Mouse (Mus musculus) stomach, embryonic 14.5 days (tissue): Measurements from ENCODE around the gene Tmem161a. TPM values are rescaled to one million over a fixed set of nuclear protein-coding genes. Genes with fewer than 3 reads are reported as not detected.

Experiments used
- ATAC-seq: fragments of 200-750 bp; cut with Nextera tagmentation; 2 replicates; pipeline ENCODE4 v1.8.0; 2017; ENCODE audit warnings: low read depth, moderate TSS enrichment; ENCODE audit not compliant: insufficient number of reproducible peaks, insufficient read depth, low FRiP score
- H3K27ac ChIP-seq: fragments of 300-500 bp; sonication (generic); 2 replicates; pipeline ENCODE4 v1.5.1; 2014; ENCODE audit warnings: mild to moderate bottlenecking, low read length, moderate library complexity, mixed read lengths
- H3K27me3 ChIP-seq: fragments of 300-500 bp; sonication (generic); 2 replicates; pipeline ENCODE4 v1.6.1; 2014; ENCODE audit warnings: low read length, control low read depth, mixed read lengths; ENCODE audit not compliant: control insufficient read depth, insufficient read depth
- H3K36me3 ChIP-seq: fragments of 300-500 bp; sonication (generic); 2 replicates; pipeline ENCODE4 v1.6.1; 2014; ENCODE audit warnings: mild to moderate bottlenecking, control low read depth, low read length, moderate library complexity, mixed read lengths; ENCODE audit not compliant: control insufficient read depth, insufficient read depth
- H3K4me1 ChIP-seq: fragments of 300-500 bp; sonication (generic); 2 replicates; pipeline ENCODE4 v1.6.1; 2014; ENCODE audit warnings: low read length, control low read depth, mixed read lengths; ENCODE audit not compliant: control insufficient read depth, insufficient read depth
- H3K4me2 ChIP-seq: fragments of 300-500 bp; sonication (generic); replicated peaks from 2 replicates; pipeline ENCODE4 v1.6.1; 2014; ENCODE audit warnings: low read depth, low read length, control low read depth
- H3K4me3 ChIP-seq: fragments of 300-500 bp; sonication (generic); 2 replicates; pipeline ENCODE4 v1.5.1; 2014; ENCODE audit warnings: low read depth, low read length, control low read depth
- H3K9ac ChIP-seq: fragments of 300-500 bp; sonication (generic); replicated peaks from 2 replicates; pipeline ENCODE4 v1.6.1; 2014; ENCODE audit warnings: low read depth, mild to moderate bottlenecking, control low read depth, low read length, moderate library complexity, mixed read lengths
- H3K9me3 ChIP-seq: fragments of 300-500 bp; sonication (generic); 2 replicates; pipeline ENCODE4 v1.6.1; 2016; ENCODE audit warnings: low read depth, low read length, control low read depth; ENCODE audit not compliant: control insufficient read depth
- WGBS: fragments of 180-500 bp; shearing (Covaris S2); extraction: QIAGEN DNeasy Blood & Tissue Kit; methylation state at CpG from one replicate; pipeline ENCODE4 v1.1.7; 2014; 5-methylcytosine and 5-hydroxymethylcytosine counted together
- polyA plus RNA-seq: library from polyadenylated mRNA; unstranded; fragments of >200 nt; fragmentation: Nextera tagmentation; extraction: Ambion mirVana; gene quantifications from 2 replicates; pipeline ENCODE4 v1.2.1, GENCODE M21; 2014

Gene Tmem161a
- polyA plus RNA-seq, 1 experiment from 2014 or later, result 45.3 TPM

GRCm38 (mm10) chr8:70216566-70216965 is 44.4 kb downstream of the Tmem161a start:
- Histone ChIP-seq H3K4me2 (no peak overlapping the region), H3K4me3 (no peak overlapping the region), H3K4me1 (no peaks in the 10 kb centered on the region), H3K9ac (no peak overlapping the region), H3K27me3 (no peaks in the 10 kb centered on the region), H3K36me3 (no peaks in the 10 kb centered on the region), H3K9me3 (no peaks in the 10 kb centered on the region), H3K27ac (no peak overlapping the region)
- no peak for ATAC-seq
- 60% methylated on average over 1 of the region's 1 CpGs for WGBS

- Histone ChIP-seq H3K4me2 (no peak overlapping the region), H3K4me1 (no peaks in the 10 kb centered on the region), H3K9ac (no peak overlapping the region), H3K4me3 (no peak overlapping the region), H3K36me3 (no peaks in the 10 kb centered on the region), H3K27ac (no peak overlapping the region), H3K27me3 (no peaks in the 10 kb centered on the region), H3K9me3 (no peaks in the 10 kb centered on the region)
- ATAC-seq, result no peak
These were observed 45.3 kb downstream of the Tmem161a start for GRCm38 (mm10) chr8:70217441-70217840.

- no peak overlapping the region for H3K4me2 ChIP-seq
- no peaks in the 10 kb centered on the region for H3K4me1 ChIP-seq
- no peak overlapping the region for H3K9ac ChIP-seq
- H3K27me3 ChIP-seq, result no peaks in the 10 kb centered on the region
- no peaks in the 10 kb centered on the region for H3K9me3 ChIP-seq
- no peaks in the 10 kb centered on the region for H3K36me3 ChIP-seq
- H3K4me3 ChIP-seq, result no peak overlapping the region
- no peak overlapping the region for H3K27ac ChIP-seq
- ATAC-seq, result no peak
- WGBS, result 46% methylated on average over 5 of the region's 5 CpGs
These were observed 47.0 kb downstream of the Tmem161a start for GRCm38 (mm10) chr8:70219107-70219684.

GRCm38 (mm10) chr8:70220236-70220840 is 48.2 kb downstream of the Tmem161a start:
- H3K4me2 ChIP-seq, result no peak overlapping the region
- H3K36me3 ChIP-seq, result peaks cover 8% of the 10 kb centered on the region
- H3K4me1 ChIP-seq, result no peaks in the 10 kb centered on the region
- no peak overlapping the region for H3K27ac ChIP-seq
- no peaks in the 10 kb centered on the region for H3K27me3 ChIP-seq
- 72% methylated on average over 8 of the region's 8 CpGs for WGBS
- no peak overlapping the region for H3K4me3 ChIP-seq
- no peak for ATAC-seq
- no peaks in the 10 kb centered on the region for H3K9me3 ChIP-seq
- H3K9ac ChIP-seq, result no peak overlapping the region

- H3K4me2 ChIP-seq, result no peak overlapping the region
- no peak overlapping the region for H3K9ac ChIP-seq
- peaks cover 9% of the 10 kb centered on the region for H3K36me3 ChIP-seq
- H3K4me1 ChIP-seq, result no peaks in the 10 kb centered on the region
- H3K27ac ChIP-seq, result no peak overlapping the region
- no peak overlapping the region for H3K4me3 ChIP-seq
- ATAC-seq, result no peak
- WGBS, result 93% methylated on average over 3 of the region's 3 CpGs
- H3K27me3 ChIP-seq, result no peaks in the 10 kb centered on the region
- no peaks in the 10 kb centered on the region for H3K9me3 ChIP-seq
These were observed 48.8 kb downstream of the Tmem161a start for GRCm38 (mm10) chr8:70220911-70221310.

GRCm38 (mm10) chr8:70222041-70222440 is 49.9 kb downstream of the Tmem161a start:
- peaks cover 9% of the 10 kb centered on the region for H3K36me3 ChIP-seq
- no peak overlapping the region for H3K4me2 ChIP-seq
- H3K4me1 ChIP-seq, result no peaks in the 10 kb centered on the region
- no peaks in the 10 kb centered on the region for H3K9me3 ChIP-seq
- 94% methylated on average over 12 of the region's 12 CpGs for WGBS
- ATAC-seq, result no peak
- no peak overlapping the region for H3K27ac ChIP-seq
- H3K9ac ChIP-seq, result no peak overlapping the region
- H3K27me3 ChIP-seq, result no peaks in the 10 kb centered on the region
- H3K4me3 ChIP-seq, result no peak overlapping the region

- peaks cover 9% of the 10 kb centered on the region for H3K36me3 ChIP-seq
- 45% methylated on average over 6 of the region's 6 CpGs for WGBS
- ATAC-seq, result no peak
These were observed 51.2 kb downstream of the Tmem161a start for GRCm38 (mm10) chr8:70223341-70223740.

GRCm38 (mm10) chr8:70227997-70228396 is 55.8 kb downstream of the Tmem161a start:
- no peak for ATAC-seq
- Histone ChIP-seq H3K4me1 (no peaks in the 10 kb centered on the region), H3K4me2 (no peak overlapping the region), H3K9ac (no peak overlapping the region), H3K27me3 (no peaks in the 10 kb centered on the region), H3K27ac (no peak overlapping the region), H3K9me3 (no peaks in the 10 kb centered on the region), H3K36me3 (peaks cover 17% of the 10 kb centered on the region), H3K4me3 (no peak overlapping the region)
- WGBS, result 80% methylated on average over 4 of the region's 4 CpGs

More at GRCm38 (mm10) chr8:70223341-70223740, 51.2 kb downstream of the Tmem161a start:
- no peak overlapping the region for H3K9ac ChIP-seq
- no peak overlapping the region for H3K4me3 ChIP-seq
- no peak overlapping the region for H3K4me2 ChIP-seq
- no peaks in the 10 kb centered on the region for H3K27me3 ChIP-seq
- H3K9me3 ChIP-seq, result no peaks in the 10 kb centered on the region
- H3K4me1 ChIP-seq, result no peaks in the 10 kb centered on the region
- no peak overlapping the region for H3K27ac ChIP-seq

GRCm38 (mm10) chr8:70230837-70231236 is 58.7 kb downstream of the Tmem161a start:
- ATAC-seq, result no peak
- WGBS, result 89% methylated on average over 9 of the region's 9 CpGs
- H3K4me2 ChIP-seq, result no peak overlapping the region
- no peaks in the 10 kb centered on the region for H3K9me3 ChIP-seq
- no peaks in the 10 kb centered on the region for H3K27me3 ChIP-seq
- peaks cover 13% of the 10 kb centered on the region for H3K4me1 ChIP-seq
- no peak overlapping the region for H3K9ac ChIP-seq
- no peak overlapping the region for H3K4me3 ChIP-seq
- H3K27ac ChIP-seq, result no peak overlapping the region
- H3K36me3 ChIP-seq, result peaks cover 8% of the 10 kb centered on the region; the same call in 1 of the 2 replicates
